Mouse (Mus musculus): ENCODE results near the gene Traf6. TPM values are rescaled to one million over a fixed set of nuclear protein-coding genes. Genes with fewer than 3 reads are reported as not detected.
A peak's percentile ranks its signal among the peaks of the same experiment; 100 is the strongest.

The Traf6 gene
- 9.7 and 13.7 TPM in 2 replicates for polyA plus RNA-seq (2015; fragmentation: Nextera tagmentation; extraction: Ambion mirVana)

DNA sequence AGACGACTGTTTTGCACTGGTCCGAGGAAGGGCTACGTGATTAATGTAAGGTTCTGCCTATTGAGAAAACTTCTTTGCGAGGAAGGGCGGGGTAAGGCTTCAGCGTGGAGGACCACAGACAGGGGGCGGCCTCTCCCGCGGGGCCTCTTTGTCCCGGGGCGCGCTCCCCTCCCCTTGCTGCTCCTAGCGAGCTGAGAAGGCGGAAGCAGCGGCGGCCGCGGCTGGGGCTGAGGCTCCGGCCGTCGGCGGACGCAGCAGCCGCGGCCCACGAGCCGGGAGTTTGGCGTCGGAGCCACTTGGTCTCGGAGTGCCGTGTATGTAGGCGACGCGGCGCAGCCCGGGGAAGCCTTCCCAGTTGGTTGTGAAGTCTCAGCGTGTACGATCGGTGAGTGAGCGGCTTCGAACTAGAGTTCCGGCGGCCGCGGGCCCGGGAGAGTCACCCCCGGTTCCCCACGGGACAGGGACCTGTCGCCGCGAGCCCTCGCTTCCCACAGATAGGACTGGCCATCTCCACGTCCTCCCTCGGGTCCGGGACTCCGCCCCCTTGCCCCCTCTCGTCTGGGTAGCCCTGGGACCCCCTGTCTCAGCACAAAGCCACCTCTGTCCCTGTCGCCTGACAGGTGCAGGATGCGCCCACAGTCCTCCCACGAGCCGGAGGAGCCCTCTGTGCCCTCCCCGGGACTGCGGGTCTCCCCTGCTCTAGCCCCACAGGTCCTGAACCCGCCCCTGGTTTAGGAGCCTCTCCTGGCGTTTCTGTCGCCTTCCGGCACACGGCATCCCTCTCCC is at the start of gene Traf6:
Gene Traf6, plus strand, starts transcription at position 194 of the 786 bp plus-strand sequence.
- peak within 1 kb of the TSS; percentile 92 for H3K9ac ChIP-seq (replicated peaks; ENCODE audit: low read depth, low read length)
- no peaks in the 10 kb centered on the region for H3K9me3 ChIP-seq (ENCODE audit: control insufficient read depth, low read length)
- H3K27ac ChIP-seq (ENCODE audit: low read length) = peak within 1 kb of the TSS; percentile 41; the same call in 1 of the 2 replicates
- peak within 1 kb of the TSS; percentile 80 for H3K4me3 ChIP-seq (replicated peaks; ENCODE audit: low read length)
- under 1% methylated on average over 67 of the region's 68 CpGs for WGBS
- H3K4me2 ChIP-seq (ENCODE audit: low read length) = peak within 1 kb of the TSS; percentile 78
- ATAC-seq = peak; percentile 95
- peaks cover 16% of the 10 kb centered on the region for H3K4me1 ChIP-seq (replicated peaks; ENCODE audit: control insufficient read depth, insufficient read depth, low read length)
- H3K36me3 ChIP-seq (ENCODE audit: control insufficient read depth, insufficient read depth) = no peaks in the 10 kb centered on the region
- no peaks in the 10 kb centered on the region; the same call in 1 of the 2 replicates for H3K27me3 ChIP-seq (replicated peaks; ENCODE audit: control insufficient read depth, insufficient read depth, low read length)

DNA sequence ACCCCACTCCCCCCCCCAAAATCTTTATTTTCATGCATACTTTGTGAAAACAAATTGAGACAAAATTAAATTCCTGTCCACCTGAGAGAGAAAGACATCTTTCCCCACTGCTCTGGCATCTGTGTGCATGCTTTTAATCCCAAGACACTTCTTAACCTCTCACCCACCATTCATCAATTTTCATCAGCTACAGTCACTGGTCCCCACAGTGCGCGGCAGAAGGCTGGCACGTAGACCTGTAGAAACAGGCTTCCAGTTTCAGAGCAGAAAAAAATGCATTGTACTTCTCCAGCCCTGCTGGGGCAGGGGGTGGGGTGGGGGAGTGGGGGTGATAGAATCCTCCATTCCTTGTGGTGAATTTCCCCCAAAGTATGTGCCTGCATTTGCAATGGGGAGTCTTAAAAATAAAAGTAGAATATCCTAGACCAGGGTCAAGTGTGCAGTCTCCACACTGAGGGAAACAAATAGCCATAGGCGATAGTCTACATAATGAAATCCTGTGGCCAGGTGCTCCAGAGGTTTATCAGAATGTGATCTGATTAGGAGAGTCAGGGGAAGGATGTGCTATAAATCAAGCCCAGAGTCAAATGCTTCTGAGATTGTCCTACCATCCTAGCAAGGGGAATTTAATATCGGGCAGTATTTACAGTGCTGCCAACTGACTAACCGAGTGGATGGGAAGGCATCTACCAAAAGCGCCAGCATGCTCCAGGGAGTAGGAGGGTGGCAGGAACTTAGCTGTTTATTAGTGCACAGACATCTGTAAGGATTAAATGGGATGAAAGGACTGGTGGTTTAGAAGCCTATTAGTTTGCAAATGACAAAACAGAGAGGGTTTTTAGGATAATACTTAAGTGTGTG is 39.0 kb upstream of the Traf6 start:
- WGBS = 56% methylated on average over 7 of the region's 7 CpGs
- ATAC-seq = peak; percentile 82
- Histone ChIP-seq H3K4me2 (ENCODE audit: low read length) (no peak overlapping the region), H3K4me1 (replicated peaks; ENCODE audit: control insufficient read depth, insufficient read depth, low read length) (no peaks in the 10 kb centered on the region; the same call in 1 of the 2 replicates), H3K9ac (replicated peaks; ENCODE audit: low read depth, low read length) (no peak overlapping the region), H3K27me3 (replicated peaks; ENCODE audit: control insufficient read depth, insufficient read depth, low read length) (no peaks in the 10 kb centered on the region), H3K27ac (ENCODE audit: low read length) (no peak overlapping the region), H3K36me3 (ENCODE audit: control insufficient read depth, insufficient read depth) (no peaks in the 10 kb centered on the region), H3K4me3 (replicated peaks; ENCODE audit: low read length) (no peak overlapping the region), H3K9me3 (ENCODE audit: control insufficient read depth, low read length) (no peaks in the 10 kb centered on the region)

DNA sequence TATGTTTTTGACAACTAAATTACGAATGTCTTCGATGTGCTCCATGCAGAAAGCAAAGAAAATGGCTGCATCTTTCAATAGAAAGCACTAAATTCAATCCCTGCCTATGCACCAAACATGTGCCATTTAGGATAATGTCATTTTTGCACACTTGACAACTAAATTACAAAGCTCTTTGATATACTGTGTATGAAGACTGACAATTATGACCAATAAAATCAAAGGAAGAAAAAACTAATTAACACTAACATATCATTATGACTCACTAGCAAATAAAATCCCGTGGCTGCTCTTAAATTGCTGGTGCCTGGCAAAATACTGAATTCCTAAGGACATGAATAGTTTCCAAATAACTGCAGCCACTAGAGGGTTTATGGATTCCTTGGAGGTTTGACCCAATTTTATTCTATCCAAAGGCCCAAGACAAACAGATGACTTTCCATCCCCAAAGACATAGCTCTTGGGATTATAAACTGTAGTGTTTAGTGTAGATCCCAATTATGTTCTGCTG is 38.3 kb upstream of the Traf6 start:
- no peaks in the 10 kb centered on the region for H3K9me3 ChIP-seq (ENCODE audit: control insufficient read depth, low read length)
- no peak overlapping the region for H3K9ac ChIP-seq (replicated peaks; ENCODE audit: low read depth, low read length)
- ATAC-seq = peak; percentile 90
- H3K4me2 ChIP-seq (ENCODE audit: low read length) = no peak overlapping the region
- WGBS = 50% methylated on average over 3 of the region's 3 CpGs
- H3K27me3 ChIP-seq (replicated peaks; ENCODE audit: control insufficient read depth, insufficient read depth, low read length) = no peaks in the 10 kb centered on the region
- H3K36me3 ChIP-seq (ENCODE audit: control insufficient read depth, insufficient read depth) = no peaks in the 10 kb centered on the region
- no peaks in the 10 kb centered on the region; the same call in 1 of the 2 replicates for H3K4me1 ChIP-seq (replicated peaks; ENCODE audit: control insufficient read depth, insufficient read depth, low read length)
- H3K4me3 ChIP-seq (replicated peaks; ENCODE audit: low read length) = no peak overlapping the region
- H3K27ac ChIP-seq (ENCODE audit: low read length) = no peak overlapping the region

DNA sequence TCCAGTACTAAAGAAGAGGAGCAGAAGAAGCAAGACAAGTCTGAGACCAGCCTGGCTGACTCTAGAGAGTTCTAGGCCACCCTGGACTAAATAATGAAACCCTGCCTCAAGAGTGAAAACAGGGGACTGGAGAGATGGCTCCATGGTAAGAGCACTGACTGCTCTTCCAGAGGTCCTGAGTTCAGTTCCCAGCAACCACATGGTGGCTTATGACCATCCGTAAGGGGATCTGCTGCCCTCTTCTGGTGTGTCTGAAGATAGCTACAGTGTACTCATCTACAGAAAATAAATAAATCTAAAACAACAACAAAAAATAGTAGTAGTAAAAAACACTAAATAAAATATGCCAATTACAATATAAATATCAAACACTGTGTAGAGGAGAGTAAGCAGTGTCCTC is 32.4 kb upstream of the Traf6 start:
- Histone ChIP-seq H3K27me3 (replicated peaks; ENCODE audit: control insufficient read depth, insufficient read depth, low read length) (no peaks in the 10 kb centered on the region; the same call in 1 of the 2 replicates), H3K9ac (replicated peaks; ENCODE audit: low read depth, low read length) (no peak overlapping the region), H3K27ac (ENCODE audit: low read length) (no peak overlapping the region), H3K4me2 (ENCODE audit: low read length) (no peak overlapping the region), H3K36me3 (ENCODE audit: control insufficient read depth, insufficient read depth) (no peaks in the 10 kb centered on the region), H3K9me3 (ENCODE audit: control insufficient read depth, low read length) (no peaks in the 10 kb centered on the region), H3K4me3 (replicated peaks; ENCODE audit: low read length) (no peak overlapping the region), H3K4me1 (replicated peaks; ENCODE audit: control insufficient read depth, insufficient read depth, low read length) (0 out of 2 replicates have a peak, but pooled peaks cover 6% of the 10 kb centered on the region)
- no peak for ATAC-seq
- WGBS = 85% methylated on average over 1 of the region's 1 CpGs

DNA sequence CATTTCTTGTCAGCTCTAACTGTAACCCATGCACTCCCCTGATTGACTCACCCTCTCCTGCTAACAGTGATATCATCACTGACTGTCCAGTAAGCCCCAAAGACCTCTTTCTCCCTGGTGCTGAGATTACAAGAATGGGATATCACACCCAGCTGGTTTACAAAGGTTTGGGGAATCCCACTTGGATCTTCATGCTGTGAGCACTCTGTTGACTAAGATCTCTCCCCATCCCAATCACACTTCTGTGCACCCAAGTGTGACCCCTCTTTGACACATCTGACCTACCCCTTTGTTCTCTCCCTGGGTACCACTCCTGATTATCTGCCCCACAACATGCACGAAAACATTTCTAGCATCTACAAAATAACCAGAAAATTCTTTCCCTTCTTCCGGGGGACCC is 29.9 kb upstream of the Traf6 start:
- WGBS = 63% methylated on average over 2 of the region's 2 CpGs
- H3K4me1 ChIP-seq (replicated peaks; ENCODE audit: control insufficient read depth, insufficient read depth, low read length) = peaks cover 6% of the 10 kb centered on the region; the same call in 1 of the 2 replicates
- H3K27me3 ChIP-seq (replicated peaks; ENCODE audit: control insufficient read depth, insufficient read depth, low read length) = peaks cover 5% of the 10 kb centered on the region; the same call in 1 of the 2 replicates
- no peaks in the 10 kb centered on the region for H3K36me3 ChIP-seq (ENCODE audit: control insufficient read depth, insufficient read depth)
- no peak overlapping the region for H3K4me2 ChIP-seq (ENCODE audit: low read length)
- H3K9me3 ChIP-seq (ENCODE audit: control insufficient read depth, low read length) = no peaks in the 10 kb centered on the region
- H3K9ac ChIP-seq (replicated peaks; ENCODE audit: low read depth, low read length) = no peak overlapping the region
- no peak for ATAC-seq
- H3K27ac ChIP-seq (ENCODE audit: low read length) = no peak overlapping the region
- H3K4me3 ChIP-seq (replicated peaks; ENCODE audit: low read length) = no peak overlapping the region

DNA sequence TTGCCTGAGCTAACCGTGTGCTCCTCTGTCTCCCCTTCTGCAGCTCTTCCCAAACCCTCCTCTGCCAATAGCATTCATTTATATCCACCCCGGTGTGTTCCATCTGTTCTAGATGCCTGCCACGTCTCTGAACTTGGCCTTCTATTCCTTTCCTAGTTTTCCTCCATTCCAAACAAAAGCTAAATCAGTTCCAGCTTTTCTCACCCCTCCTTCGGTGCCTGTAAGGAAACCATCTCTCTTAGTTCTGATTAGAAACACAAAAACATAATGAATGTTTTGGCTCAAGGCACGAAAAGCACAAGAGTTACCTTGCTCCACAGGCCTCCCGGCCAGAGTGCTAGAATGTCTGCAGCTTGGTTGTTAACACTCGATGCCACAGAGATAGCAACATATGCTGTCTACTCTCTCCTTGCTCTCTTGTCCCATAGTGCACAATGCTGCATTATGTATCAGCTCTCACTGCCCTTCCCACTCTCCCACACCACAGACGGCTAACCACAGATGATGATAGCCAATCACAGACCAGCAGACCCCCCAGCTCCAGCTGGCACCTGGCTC is 29.0 kb upstream of the Traf6 start, which contains the start of the genes Rag1 and B230118H07Rik:
Gene Rag1, minus strand, starts transcription at position 388 of the 558 bp plus-strand sequence.
Gene B230118H07Rik, minus strand, starts transcription at position 419 of the 558 bp plus-strand sequence.
- H3K4me2 ChIP-seq (ENCODE audit: low read length) = no peak within 1 kb of the TSS
- peaks cover 5% of the 10 kb centered on the region; the same call in 1 of the 2 replicates for H3K27me3 ChIP-seq (replicated peaks; ENCODE audit: control insufficient read depth, insufficient read depth, low read length)
- no peaks in the 10 kb centered on the region for H3K36me3 ChIP-seq (ENCODE audit: control insufficient read depth, insufficient read depth)
- WGBS = 29% methylated on average over 8 of the region's 8 CpGs
- no peaks in the 10 kb centered on the region for H3K9me3 ChIP-seq (ENCODE audit: control insufficient read depth, low read length)
- H3K9ac ChIP-seq (replicated peaks; ENCODE audit: low read depth, low read length) = no peak within 1 kb of the TSS
- H3K4me1 ChIP-seq (replicated peaks; ENCODE audit: control insufficient read depth, insufficient read depth, low read length) = peaks cover 6% of the 10 kb centered on the region; the same call in 1 of the 2 replicates
- no peak within 1 kb of the TSS for H3K4me3 ChIP-seq (replicated peaks; ENCODE audit: low read length)
- peak; percentile 43; the same call in 1 of the 2 replicates for ATAC-seq
- H3K27ac ChIP-seq (ENCODE audit: low read length) = no peak within 1 kb of the TSS

DNA sequence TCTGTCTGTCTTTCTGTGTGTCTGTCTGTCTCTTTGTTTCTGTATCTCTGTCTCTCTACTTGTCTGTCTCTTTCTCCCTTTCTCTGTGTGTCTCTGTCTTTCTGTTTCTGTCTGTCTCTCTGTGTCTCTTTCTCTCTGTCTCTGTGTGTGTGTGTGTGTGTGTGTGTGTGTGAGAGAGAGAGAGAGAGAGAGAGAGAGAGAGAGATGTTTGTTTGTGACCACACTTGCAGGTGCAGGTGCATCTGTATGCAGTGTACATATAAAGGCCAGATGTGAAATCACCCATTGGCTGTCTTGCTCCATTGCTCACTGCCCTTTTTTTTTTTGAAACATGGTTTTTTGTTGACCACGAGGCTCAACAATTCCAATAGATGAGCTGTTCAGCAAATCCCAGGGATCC is 27.8 kb upstream of the Traf6 start:
- no peaks in the 10 kb centered on the region for H3K9me3 ChIP-seq (ENCODE audit: control insufficient read depth, low read length)
- H3K4me3 ChIP-seq (replicated peaks; ENCODE audit: low read length) = no peak overlapping the region
- H3K4me2 ChIP-seq (ENCODE audit: low read length) = no peak overlapping the region
- WGBS = 69% methylated on average over 1 of the region's 1 CpGs
- H3K36me3 ChIP-seq (ENCODE audit: control insufficient read depth, insufficient read depth) = no peaks in the 10 kb centered on the region
- peaks cover 6% of the 10 kb centered on the region; the same call in 1 of the 2 replicates for H3K4me1 ChIP-seq (replicated peaks; ENCODE audit: control insufficient read depth, insufficient read depth, low read length)
- ATAC-seq = no peak
- H3K27ac ChIP-seq (ENCODE audit: low read length) = no peak overlapping the region
- H3K27me3 ChIP-seq (replicated peaks; ENCODE audit: control insufficient read depth, insufficient read depth, low read length) = peaks cover 5% of the 10 kb centered on the region; the same call in 1 of the 2 replicates
- H3K9ac ChIP-seq (replicated peaks; ENCODE audit: low read depth, low read length) = no peak overlapping the region

DNA sequence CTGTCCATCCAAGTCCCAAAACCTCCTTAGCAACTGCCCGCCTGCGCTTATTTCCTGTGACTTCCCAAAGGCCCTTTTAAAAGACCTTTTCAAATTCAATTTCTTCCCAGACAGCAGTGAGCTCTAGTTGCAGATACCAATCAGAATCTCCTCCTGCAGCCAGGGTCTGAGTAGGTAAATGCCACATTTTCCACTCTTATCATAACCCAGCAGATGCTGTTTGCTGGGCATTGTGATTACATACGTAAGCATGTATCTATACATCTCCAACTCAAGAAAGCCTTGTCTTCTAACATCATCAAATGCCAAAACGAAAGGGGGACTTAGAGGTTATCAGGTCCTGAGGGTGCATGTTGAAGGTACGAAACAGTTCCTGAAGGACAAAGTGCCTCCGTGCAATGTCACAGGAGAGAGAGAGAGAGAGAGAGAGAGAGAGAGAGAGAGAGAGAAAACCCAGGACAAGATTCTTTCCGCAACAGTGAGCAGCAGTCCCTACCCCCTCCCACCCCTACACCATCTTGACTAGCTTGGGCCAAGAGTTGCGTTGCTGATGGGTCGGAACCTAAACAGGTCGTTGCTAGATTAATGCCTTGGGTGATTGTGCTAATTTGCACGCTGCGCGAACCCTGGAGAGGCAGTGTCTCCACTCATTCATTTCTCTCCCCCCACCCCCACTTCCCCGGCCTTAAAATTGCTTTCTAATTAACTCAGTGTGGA is 25.9 kb upstream of the Traf6 start:
- no peaks in the 10 kb centered on the region for H3K9me3 ChIP-seq (ENCODE audit: control insufficient read depth, low read length)
- WGBS = 29% methylated on average over 14 of the region's 14 CpGs
- peaks cover 5% of the 10 kb centered on the region; the same call in 1 of the 2 replicates for H3K27me3 ChIP-seq (replicated peaks; ENCODE audit: control insufficient read depth, insufficient read depth, low read length)
- ATAC-seq = peak; percentile 73
- H3K4me2 ChIP-seq (ENCODE audit: low read length) = peak overlapping the region; percentile 60
- H3K4me1 ChIP-seq (replicated peaks; ENCODE audit: control insufficient read depth, insufficient read depth, low read length) = peaks cover 6% of the 10 kb centered on the region; the same call in 1 of the 2 replicates
- peak overlapping the region; percentile 33 for H3K4me3 ChIP-seq (replicated peaks; ENCODE audit: low read length)
- H3K36me3 ChIP-seq (ENCODE audit: control insufficient read depth, insufficient read depth) = no peaks in the 10 kb centered on the region
- H3K9ac ChIP-seq (replicated peaks; ENCODE audit: low read depth, low read length) = peak overlapping the region; percentile 40
- no peak overlapping the region for H3K27ac ChIP-seq (ENCODE audit: low read length)

All from forebrain, embryonic 16.5 days (tissue).